ENCODE assay signal across 23 mouse cellular contexts in genomic region chr2:18262298-18262697, GRCm38 (mm10).
DNase-seq lines count a peak whose midpoint lies in the region; ATAC-seq and TF ChIP-seq lines count a peak whose summit lies in the region.
"Had no signal": no experiment of that assay in that cellular context is flagged by ENCODE, and none has a peak within 500 bp of the region (broad histone marks: within the 10 kb centered on the region; RNA-seq: fewer than 3 reads in every experiment).

No protein-coding gene starts in this region.

- H3ac ChIP-seq in myocyte (ENCODE audit: control insufficient read depth, insufficient read length): no peak overlapping the region

- H3K27me3 ChIP-seq in MEL (ENCODE audit: control insufficient read depth in 1 of 2, insufficient read depth in 2 of 2, low read length in 2 of 2) (no peaks in the 10 kb centered on the region), myocyte (ENCODE audit: control insufficient read depth, insufficient read depth, insufficient read length) (no peaks in the 10 kb centered on the region)
- H3K27me3 ChIP-seq: forebrain, embryonic 13.5 days; heart, embryonic 12.5 days; heart, embryonic 15.5 days; intestine, embryonic 15.5 days; Patski had no signal

- H3K9me3 ChIP-seq in MEL (replicated peaks; ENCODE audit: insufficient read depth, low read length): no peaks in the 10 kb centered on the region
- H3K9me3 ChIP-seq: forebrain, embryonic 10.5 days; forebrain, embryonic 13.5 days; heart, embryonic 12.5 days; heart, embryonic 15.5 days; intestine, embryonic 15.5 days had no signal

- H3K4me2 ChIP-seq in myocyte (ENCODE audit: low read depth): peak overlapping the region; percentile 18
- H3K4me2 ChIP-seq: forebrain, embryonic 13.5 days; heart, embryonic 12.5 days; heart, embryonic 15.5 days; intestine, embryonic 15.5 days had no signal

- no peak for TF ChIP-seq EP300 in MEL (IDR thresholded peaks at IDR 0.05; ENCODE audit: low read depth in 1 of 2, low read length in 2 of 2)

- no peak for TF ChIP-seq RAD21 in MEL (IDR thresholded peaks at IDR 0.05; ENCODE audit: low read depth, low read length)

- H3K4me1 ChIP-seq in MEL (ENCODE audit: control insufficient read depth in 1 of 2, insufficient read depth in 2 of 2, low read length in 2 of 2): no peaks in the 10 kb centered on the region
- H3K4me1 ChIP-seq: forebrain, embryonic 10.5 days; forebrain, embryonic 13.5 days; heart, embryonic 12.5 days; heart, embryonic 15.5 days; intestine, embryonic 15.5 days had no signal

- H3K9ac ChIP-seq in MEL (ENCODE audit: control insufficient read depth, low read depth, low read length, poor library complexity, severe bottlenecking): no peak overlapping the region
- H3K9ac ChIP-seq: forebrain, embryonic 13.5 days; heart, embryonic 12.5 days; heart, embryonic 15.5 days; intestine, embryonic 15.5 days had no signal

- H3K4me3 ChIP-seq in MEL (ENCODE audit: control insufficient read depth in 1 of 2, insufficient read depth in 1 of 2, low read depth in 2 of 2, low read length in 2 of 2) (no peak overlapping the region), myocyte (no peak overlapping the region)
- H3K4me3 ChIP-seq: forebrain, embryonic 10.5 days; forebrain, embryonic 13.5 days; heart, embryonic 12.5 days; heart, embryonic 15.5 days; intestine, embryonic 15.5 days had no signal

- ATAC-seq in common myeloid progenitor, adult 5-6 weeks (replicated peaks; ENCODE audit: low read depth, poor library complexity, severe bottlenecking): peak; percentile 78
- ATAC-seq: forebrain, embryonic 13.5 days; hindbrain, embryonic 16.5 days; intestine, embryonic 15.5 days; Patski had no signal

- H3K27ac ChIP-seq in MEL (ENCODE audit: control insufficient read depth, low read depth, low read length): no peak overlapping the region
- H3K27ac ChIP-seq: forebrain, embryonic 10.5 days; forebrain, embryonic 13.5 days; heart, embryonic 15.5 days; intestine, embryonic 15.5 days had no signal

- TF ChIP-seq POLR2A in MEL (IDR thresholded peaks at IDR 0.05; ENCODE audit: control insufficient read depth in 1 of 2, insufficient read depth in 1 of 2, low read depth in 1 of 2, low read length in 2 of 2, poor library complexity in 1 of 2): no peak
- no peak for TF ChIP-seq POLR2A in myocyte (IDR thresholded peaks at IDR 0.05; ENCODE audit: insufficient read length, low read depth)

- 0 out of 4 replicates have a peak, but pooled peaks cover 0 to 2% of the 10 kb centered on the region in 2 experiments for H3K36me3 ChIP-seq in MEL (ENCODE audit: control insufficient read depth in 1 of 2, insufficient read depth in 2 of 2, low read length in 2 of 2)
- H3K36me3 ChIP-seq in myocyte (ENCODE audit: control insufficient read depth, insufficient read depth): no peaks in the 10 kb centered on the region
- H3K36me3 ChIP-seq: heart, embryonic 12.5 days; heart, embryonic 15.5 days; intestine, embryonic 15.5 days had no signal

- no peak for TF ChIP-seq CTCF in MEL (IDR thresholded peaks at IDR 0.05 in 2 of 3, conservative IDR thresholded peaks at IDR 0.05 in 1 of 3; ENCODE audit: control insufficient read depth in 1 of 3, insufficient read depth in 1 of 3, low read depth in 2 of 3, low read length in 3 of 3, poor library complexity in 1 of 3, severe bottlenecking in 1 of 3)

- H3K79me2 ChIP-seq in MEL (ENCODE audit: control insufficient read depth, insufficient read depth, low read length, poor library complexity) (no peaks in the 10 kb centered on the region), myocyte (ENCODE audit: control insufficient read depth, insufficient read depth) (no peaks in the 10 kb centered on the region)

- DNase-seq in MEL (ENCODE audit: low read depth, low spot score): peak; percentile 24
- no peak for DNase-seq in urinary bladder, postnatal 10 days (ENCODE audit: low spot score)
- DNase-seq in cerebellum, postnatal 36 days: no peak
- no peak for DNase-seq in lung, adult 18-20 months
- DNase-seq: adrenal gland, postnatal 10 days; adrenal gland, postnatal 36 days; cerebellum, adult 11 months; cerebellum, adult 2 months; cerebellum, adult 9-11 months; cerebellum, postnatal 25 days; gastrocnemius, postnatal 25 days; heart, adult 18-20 months; heart, postnatal 10 days; heart, postnatal 36 days had no signal

TF ChIP-seq in MEL, 35 proteins besides CTCF, POLR2A, EP300 and RAD21:
- TF ChIP-seq SMC3 (IDR thresholded peaks at IDR 0.05; ENCODE audit: low read depth, low read length): no peak
- no peak for TF ChIP-seq CHD1 (IDR thresholded peaks at IDR 0.05; ENCODE audit: low read depth, low read length)
- TF ChIP-seq TCF12 (IDR thresholded peaks at IDR 0.05; ENCODE audit: low read depth, low read length): no peak
- TF ChIP-seq MYC (IDR thresholded peaks at IDR 0.05; ENCODE audit: low read depth, low read length): no peak
- no peak for TF ChIP-seq ELF1 (IDR thresholded peaks at IDR 0.05; ENCODE audit: low read depth, low read length)
- TF ChIP-seq USF1 (IDR thresholded peaks at IDR 0.05; ENCODE audit: low read depth, low read length): no peak
- no peak for TF ChIP-seq NELFE (IDR thresholded peaks at IDR 0.05; ENCODE audit: low read depth, low read length)
- no peak for TF ChIP-seq KAT2A (conservative IDR thresholded peaks at IDR 0.05; ENCODE audit: low read depth, low read length)
- TF ChIP-seq ZMIZ1 (IDR thresholded peaks at IDR 0.05; ENCODE audit: low read depth, low read length): no peak
- no peak for TF ChIP-seq SIN3A (IDR thresholded peaks at IDR 0.05; ENCODE audit: low read length)
- no peak for TF ChIP-seq POLR2AphosphoS2 (IDR thresholded peaks at IDR 0.05; ENCODE audit: low read length)
- no peak for TF ChIP-seq ETS1 (IDR thresholded peaks at IDR 0.05; ENCODE audit: low read depth, low read length)
- no peak for TF ChIP-seq RCOR1 (IDR thresholded peaks at IDR 0.05; ENCODE audit: low read depth, low read length)
- no peak for TF ChIP-seq ZC3H11A (IDR thresholded peaks at IDR 0.05; ENCODE audit: low read depth, low read length)
- no peak for TF ChIP-seq ZKSCAN1 (IDR thresholded peaks at IDR 0.05; ENCODE audit: low read depth, low read length)
- no peak for TF ChIP-seq NRF1 (IDR thresholded peaks at IDR 0.05; ENCODE audit: insufficient read depth, low read depth, low read length, poor library complexity, severe bottlenecking)

TF ChIP-seq in myocyte, 11 proteins besides CTCF, POLR2A, EP300 and RAD21:
- TF ChIP-seq REST (IDR thresholded peaks at IDR 0.05; ENCODE audit: insufficient read depth, insufficient read length) (no peak), POLR2AphosphoS2 (IDR thresholded peaks at IDR 0.05; ENCODE audit: insufficient read length, low read depth) (no peak), MYOD1 (IDR thresholded peaks at IDR 0.05; ENCODE audit: control insufficient read depth in 1 of 3, insufficient read length in 2 of 3, low read depth in 2 of 3) (no peak), USF1 (IDR thresholded peaks at IDR 0.05; ENCODE audit: low read depth) (no peak), SRF (IDR thresholded peaks at IDR 0.05; ENCODE audit: control insufficient read depth, insufficient read length, low read depth) (no peak), CEBPB (IDR thresholded peaks at IDR 0.05; ENCODE audit: insufficient read depth, poor library complexity, severe bottlenecking) (no peak)
